Mouse (Mus musculus): Measurements from ENCODE around the gene Exoc5. TPM values are rescaled to one million over a fixed set of nuclear protein-coding genes. Genes with fewer than 3 reads are reported as not detected.

Gene Exoc5
- polyA plus RNA-seq, 2 experiments, result 9.2 to 23.0 TPM

DNA sequence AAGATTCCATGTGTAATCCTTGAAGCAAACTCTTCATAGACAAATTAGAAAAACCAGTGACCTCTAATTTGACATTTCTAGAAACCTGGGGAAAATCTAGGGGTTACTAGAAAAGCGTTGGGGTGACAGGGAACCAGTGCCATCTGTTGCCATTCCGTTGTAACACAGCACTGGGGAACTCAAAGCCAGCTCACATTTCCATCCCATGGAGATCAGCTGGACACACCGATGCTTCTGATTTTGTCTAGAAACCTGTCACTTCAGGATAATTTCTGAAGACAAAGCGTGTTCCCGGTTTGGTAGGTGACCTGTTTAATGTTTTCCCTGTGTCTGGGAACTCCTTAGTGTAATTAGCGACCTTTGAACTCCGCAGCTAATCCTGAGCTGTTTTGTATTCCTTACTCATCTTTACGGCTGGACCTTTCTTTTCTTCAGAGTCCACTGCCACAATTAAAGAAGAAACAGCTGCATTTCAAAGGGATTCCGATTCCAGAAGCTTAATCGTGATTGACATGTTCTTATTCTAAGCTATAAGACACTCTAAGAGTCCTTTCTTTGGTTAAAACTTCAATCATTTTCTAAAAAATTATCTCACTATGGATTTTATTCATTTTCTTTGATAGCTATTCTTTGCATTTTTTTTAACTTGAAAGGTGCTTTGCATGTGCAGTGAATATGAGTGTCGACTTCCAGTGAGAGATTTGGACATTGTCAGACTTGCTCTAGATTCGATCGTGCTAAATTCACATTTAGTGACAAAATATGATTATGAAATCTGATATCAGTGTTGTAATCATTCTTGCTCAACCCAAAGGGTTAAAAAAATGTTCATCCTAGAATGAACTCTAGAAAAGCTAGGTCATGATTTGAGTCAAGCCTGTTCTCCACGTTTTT is 21.9 kb upstream of the Exoc5 start:
- ATAC-seq (ENCODE audit: insufficient read depth) (no peak), DNase-seq (ENCODE audit: low read depth in 3 of 3, low spot score in 3 of 3) (no peak)
- Histone ChIP-seq H3K9ac (replicated peaks) (no peak overlapping the region), H3K27ac (no peak overlapping the region), H3K36me3 (replicated peaks; ENCODE audit: control insufficient read depth, insufficient read depth, low read depth) (no peaks in the 10 kb centered on the region; the same call in 1 of the 2 replicates), H3K4me3 (ENCODE audit: insufficient read depth in 1 of 2, low read depth in 2 of 2, low read length in 2 of 2) (no peak overlapping the region), H3K9me3 (ENCODE audit: control insufficient read depth, low read length) (no peaks in the 10 kb centered on the region), H3K27me3 (ENCODE audit: control insufficient read depth, insufficient read depth, low read length) (no peaks in the 10 kb centered on the region), H3K4me1 (replicated peaks; ENCODE audit: control insufficient read depth in 2 of 2, insufficient read depth in 2 of 2, low read length in 1 of 2) (no peaks in the 10 kb centered on the region), H3K4me2 (ENCODE audit: low read depth) (no peak overlapping the region)
- TF ChIP-seq EP300 (IDR thresholded peaks at IDR 0.05; ENCODE audit: low read depth), result no peak
- WGBS (ENCODE audit: insufficient replicate concordance), result 77% methylated on average over 14 of the region's 14 CpGs

DNA sequence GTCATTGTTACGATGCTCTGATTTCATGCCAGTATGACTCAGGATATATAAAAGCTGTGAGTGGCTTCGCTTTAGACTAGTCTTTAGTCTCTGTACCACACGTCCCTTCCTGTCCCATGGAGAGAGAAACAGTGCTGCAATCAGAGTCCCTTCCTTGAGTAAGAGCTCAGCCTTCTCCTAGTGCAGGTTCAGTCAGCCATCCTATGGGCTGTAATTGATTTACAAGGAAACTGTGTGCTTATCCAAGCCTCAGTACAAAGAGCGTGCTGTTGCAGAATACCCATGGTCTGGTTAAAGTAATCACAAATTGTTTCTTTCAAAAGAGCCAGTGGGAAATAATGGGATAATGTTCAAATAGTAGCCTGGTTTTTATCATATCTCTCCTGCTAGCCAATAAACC is 20.1 kb upstream of the Exoc5 start:
- no peak for ATAC-seq (ENCODE audit: insufficient read depth)
- Histone ChIP-seq H3K9me3 (ENCODE audit: control insufficient read depth, low read length) (no peaks in the 10 kb centered on the region), H3K4me2 (ENCODE audit: low read depth) (no peak overlapping the region), H3K36me3 (replicated peaks; ENCODE audit: control insufficient read depth, insufficient read depth, low read depth) (no peaks in the 10 kb centered on the region; the same call in 1 of the 2 replicates), H3K27me3 (ENCODE audit: control insufficient read depth, insufficient read depth, low read length) (no peaks in the 10 kb centered on the region), H3K4me1 (replicated peaks; ENCODE audit: control insufficient read depth in 2 of 2, insufficient read depth in 2 of 2, low read length in 1 of 2) (no peaks in the 10 kb centered on the region), H3K27ac (no peak overlapping the region), H3K9ac (replicated peaks) (no peak overlapping the region), H3K4me3 (ENCODE audit: insufficient read depth in 1 of 2, low read depth in 2 of 2, low read length in 2 of 2) (no peak overlapping the region)
- TF ChIP-seq CTCF (IDR thresholded peaks at IDR 0.05; ENCODE audit: low read depth), result no peak
- no peak for TF ChIP-seq EP300 (IDR thresholded peaks at IDR 0.05; ENCODE audit: low read depth)
- DNase-seq (ENCODE audit: low read depth in 3 of 3, low spot score in 3 of 3), result no peak
- 79% methylated on average over 4 of the region's 4 CpGs for WGBS (ENCODE audit: insufficient replicate concordance)

DNA sequence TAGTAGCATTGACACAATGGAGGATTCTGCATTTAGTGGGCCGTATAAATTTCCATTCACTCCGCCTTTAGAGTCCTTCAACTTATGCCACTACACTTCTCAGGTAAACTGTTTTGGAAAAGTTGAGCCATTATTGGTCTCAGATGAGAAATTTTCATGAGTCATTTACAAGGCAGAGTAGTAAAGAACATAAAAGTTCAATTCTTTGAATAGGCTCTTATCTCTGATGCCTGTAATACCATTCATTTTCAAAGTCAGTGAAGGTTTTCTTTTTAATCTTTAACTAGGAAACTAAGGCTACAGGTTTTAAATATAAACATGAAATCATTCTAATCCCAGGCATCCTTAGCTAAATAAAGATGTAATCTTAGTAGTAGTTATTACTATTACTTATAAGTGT is 12.4 kb upstream of the Exoc5 start:
- no peak overlapping the region for H3K27ac ChIP-seq
- H3K4me1 ChIP-seq (replicated peaks; ENCODE audit: control insufficient read depth in 2 of 2, insufficient read depth in 2 of 2, low read length in 1 of 2), result no peaks in the 10 kb centered on the region
- peaks cover 5% of the 10 kb centered on the region for H3K36me3 ChIP-seq (replicated peaks; ENCODE audit: control insufficient read depth, insufficient read depth, low read depth)
- WGBS (ENCODE audit: insufficient replicate concordance), result 69% methylated on average over 2 of the region's 2 CpGs
- ATAC-seq (ENCODE audit: insufficient read depth) (no peak), DNase-seq (ENCODE audit: low read depth in 3 of 3, low spot score in 3 of 3) (no peak)
- H3K4me2 ChIP-seq (ENCODE audit: low read depth), result no peak overlapping the region
- TF ChIP-seq EP300 (IDR thresholded peaks at IDR 0.05; ENCODE audit: low read depth), result no peak
- no peak for TF ChIP-seq CTCF (IDR thresholded peaks at IDR 0.05; ENCODE audit: low read depth)
- H3K9me3 ChIP-seq (ENCODE audit: control insufficient read depth, low read length), result no peaks in the 10 kb centered on the region
- no peak overlapping the region for H3K9ac ChIP-seq (replicated peaks)
- no peak overlapping the region for H3K4me3 ChIP-seq (ENCODE audit: insufficient read depth in 1 of 2, low read depth in 2 of 2, low read length in 2 of 2)
- H3K27me3 ChIP-seq (ENCODE audit: control insufficient read depth, insufficient read depth, low read length), result no peaks in the 10 kb centered on the region

DNA sequence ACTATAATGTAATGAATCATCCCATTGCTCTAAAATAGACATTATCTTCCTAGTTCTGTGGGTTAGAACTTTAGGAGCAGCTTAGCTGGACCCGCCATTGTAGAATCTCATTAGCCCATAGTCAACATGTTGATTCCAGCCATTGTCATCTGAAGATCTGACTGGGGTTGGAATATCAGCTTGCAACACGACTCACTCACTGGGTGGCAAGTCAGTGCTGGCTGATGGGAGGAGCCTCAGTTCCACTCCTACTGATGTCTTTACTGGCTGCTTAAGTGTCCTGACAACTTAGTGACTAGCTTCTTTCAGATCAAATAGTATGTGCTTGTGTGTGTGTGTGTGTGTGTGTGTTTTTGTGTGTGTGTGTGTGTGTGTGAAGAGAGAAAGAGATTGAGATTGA is 7.9 kb upstream of the Exoc5 start:
- H3K9ac ChIP-seq (replicated peaks), result no peak overlapping the region
- H3K27me3 ChIP-seq (ENCODE audit: control insufficient read depth, insufficient read depth, low read length), result no peaks in the 10 kb centered on the region
- no peaks in the 10 kb centered on the region for H3K9me3 ChIP-seq (ENCODE audit: control insufficient read depth, low read length)
- no peak overlapping the region for H3K27ac ChIP-seq
- WGBS (ENCODE audit: insufficient replicate concordance), result 39% methylated on average over 2 of the region's 2 CpGs
- no peak overlapping the region for H3K4me2 ChIP-seq (ENCODE audit: low read depth)
- DNase-seq (ENCODE audit: low read depth in 3 of 3, low spot score in 3 of 3) (no peak), ATAC-seq (ENCODE audit: insufficient read depth) (no peak)
- H3K4me1 ChIP-seq (replicated peaks; ENCODE audit: control insufficient read depth in 2 of 2, insufficient read depth in 2 of 2, low read length in 1 of 2), result no peaks in the 10 kb centered on the region
- no peak overlapping the region for H3K4me3 ChIP-seq (ENCODE audit: insufficient read depth in 1 of 2, low read depth in 2 of 2, low read length in 2 of 2)
- peaks cover 5% of the 10 kb centered on the region for H3K36me3 ChIP-seq (replicated peaks; ENCODE audit: control insufficient read depth, insufficient read depth, low read depth)
- no peak for TF ChIP-seq EP300 (IDR thresholded peaks at IDR 0.05; ENCODE audit: low read depth)
- TF ChIP-seq CTCF (IDR thresholded peaks at IDR 0.05; ENCODE audit: low read depth), result no peak

DNA sequence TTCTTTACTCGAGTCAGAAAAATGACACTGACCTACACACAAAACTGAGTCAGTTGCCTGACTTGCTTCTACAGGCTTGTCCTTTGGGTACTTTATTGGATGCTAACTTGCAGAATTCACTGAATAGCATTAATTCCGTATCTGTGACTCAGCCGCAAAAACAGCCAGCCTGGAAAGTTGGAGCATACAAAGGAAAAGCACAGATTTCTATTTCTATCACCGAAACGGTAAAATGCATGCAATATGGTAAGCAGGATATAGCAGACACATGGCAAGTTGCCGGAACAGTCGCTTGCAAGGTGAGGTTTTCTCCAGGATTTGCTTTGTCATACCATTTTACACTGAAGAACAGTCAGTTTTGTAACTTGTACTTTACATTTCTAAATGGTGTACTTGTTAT is 7.4 kb upstream of the Exoc5 start:
- no peaks in the 10 kb centered on the region for H3K4me1 ChIP-seq (replicated peaks; ENCODE audit: control insufficient read depth in 2 of 2, insufficient read depth in 2 of 2, low read length in 1 of 2)
- DNase-seq (ENCODE audit: low read depth in 3 of 3, low spot score in 3 of 3), result no peak
- H3K27me3 ChIP-seq (ENCODE audit: control insufficient read depth, insufficient read depth, low read length), result no peaks in the 10 kb centered on the region
- no peaks in the 10 kb centered on the region for H3K9me3 ChIP-seq (ENCODE audit: control insufficient read depth, low read length)
- TF ChIP-seq CTCF (IDR thresholded peaks at IDR 0.05; ENCODE audit: low read depth) (no peak), EP300 (IDR thresholded peaks at IDR 0.05; ENCODE audit: low read depth) (no peak)
- H3K4me3 ChIP-seq (ENCODE audit: insufficient read depth in 1 of 2, low read depth in 2 of 2, low read length in 2 of 2), result no peak overlapping the region
- peaks cover 5% of the 10 kb centered on the region for H3K36me3 ChIP-seq (replicated peaks; ENCODE audit: control insufficient read depth, insufficient read depth, low read depth)
- no peak overlapping the region for H3K9ac ChIP-seq (replicated peaks)
- H3K4me2 ChIP-seq (ENCODE audit: low read depth), result no peak overlapping the region
- no peak overlapping the region for H3K27ac ChIP-seq
- 87% methylated on average over 7 of the region's 7 CpGs for WGBS (ENCODE audit: insufficient replicate concordance)
- ATAC-seq (ENCODE audit: insufficient read depth), result no peak

Data from liver, embryonic 14.5 days (tissue).